Mouse (Mus musculus) skeletal muscle tissue, postnatal 0 days (tissue): ENCODE measurements around the gene Gm9573. TPM values are rescaled to one million over a fixed set of nuclear protein-coding genes. Genes with fewer than 3 reads are reported as not detected.

ENCODE experiments used
- polyA plus RNA-seq: library from polyadenylated mRNA; unstranded; fragments of >200 nt; fragmentation: Nextera tagmentation; extraction: Ambion mirVana; gene quantifications from 2 replicates; pipeline ENCODE4 v1.2.1, GENCODE M21; 2015

Gene Gm9573
- polyA plus RNA-seq = not detected in 2 replicates

DNA sequence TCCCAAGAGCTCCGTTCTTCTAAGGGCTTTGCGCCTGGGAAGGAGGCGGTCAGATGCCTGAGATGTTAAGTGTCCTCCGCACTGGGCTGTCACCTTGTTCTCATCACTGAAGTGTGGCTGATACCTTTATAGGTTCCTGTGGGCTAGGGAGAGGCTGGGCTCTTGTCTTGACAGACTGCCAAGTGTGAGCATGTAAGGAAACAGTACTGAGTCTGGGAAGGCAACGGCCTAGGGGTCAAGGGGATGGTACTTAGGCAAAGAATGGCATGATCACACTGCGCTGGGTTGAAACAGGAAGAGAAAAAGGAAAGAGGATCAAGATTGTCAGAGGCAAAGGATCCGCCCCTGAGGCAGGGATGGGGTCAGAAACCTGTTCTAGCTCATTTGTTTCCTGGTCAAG, at the start of gene Gm9573:
Gene Gm9573, minus strand, starts transcription at position 101 of the 400 bp plus-strand sequence.

DNA sequence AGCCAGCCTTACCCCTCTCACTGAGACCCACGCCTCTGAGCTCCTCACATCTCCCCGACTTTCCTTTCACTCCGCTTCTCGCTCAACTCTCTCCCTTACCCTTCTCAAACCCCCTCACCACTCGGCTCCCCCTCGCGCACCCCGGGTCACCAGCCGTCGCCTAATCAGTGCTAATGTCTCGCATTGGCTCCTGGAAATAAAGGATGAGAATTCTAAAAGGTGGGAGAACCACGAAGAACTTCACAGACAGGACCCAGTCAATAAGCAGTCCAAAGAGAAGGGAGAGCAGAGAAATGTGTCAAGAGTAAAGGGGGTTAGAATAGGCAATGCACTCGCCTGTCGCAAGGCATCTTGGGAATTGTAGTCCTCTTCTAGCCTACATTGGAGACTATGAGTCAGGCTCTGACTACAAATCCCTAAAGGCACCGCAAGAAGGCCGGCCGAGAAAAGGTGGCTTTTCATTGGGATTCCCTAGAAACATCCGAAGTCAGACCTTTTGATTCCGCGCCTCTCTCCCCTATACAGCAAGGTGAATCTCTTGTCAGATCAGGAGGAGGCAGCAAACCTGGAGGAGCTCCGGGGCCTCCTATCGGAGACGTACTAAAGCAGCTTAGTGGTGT, 47.1 kb upstream of the Gm9573 start, which contains the start of gene Gtf2h4:
Gene Gtf2h4, minus strand, starts transcription at position 324 of the 620 bp plus-strand sequence.

DNA sequence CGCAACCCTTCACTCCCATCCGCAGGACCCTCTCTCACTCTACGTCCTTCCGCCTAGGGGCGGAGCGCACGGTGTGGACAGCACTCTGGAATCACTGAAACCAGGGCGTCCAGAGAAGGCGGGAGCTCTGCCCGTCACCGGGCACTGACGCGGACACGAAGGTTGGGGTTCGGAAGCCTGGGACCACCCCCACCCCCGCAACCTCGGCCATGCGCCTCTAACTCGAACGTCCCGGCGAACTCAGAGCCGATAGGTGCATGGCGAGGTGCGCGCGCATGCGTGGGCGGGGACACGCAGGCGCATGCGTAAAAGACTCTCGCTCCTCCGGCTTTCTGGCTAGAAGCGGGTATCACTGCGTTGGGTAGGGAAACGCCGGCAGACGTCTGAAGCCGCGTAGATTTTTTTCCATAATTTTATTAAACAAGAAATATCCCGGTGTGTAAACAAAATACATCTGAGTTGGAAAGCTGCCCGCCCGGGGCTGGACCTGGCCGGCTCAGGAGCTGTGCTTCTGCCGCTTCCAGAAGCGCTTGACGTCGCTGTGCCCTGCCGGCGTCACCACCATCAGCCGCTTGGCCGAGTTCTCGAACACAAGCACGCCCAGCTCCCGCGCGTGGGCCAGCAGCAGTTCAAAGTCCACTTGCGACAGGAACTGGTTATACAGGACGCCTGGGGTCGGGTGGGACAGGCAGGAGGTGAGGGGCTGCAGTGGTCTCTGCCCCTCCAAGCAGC, 41.1 kb upstream of the Gm9573 start, which contains the start of gene Vars2:
Gene Vars2, minus strand, starts transcription at position 259 of the 732 bp plus-strand sequence.

DNA sequence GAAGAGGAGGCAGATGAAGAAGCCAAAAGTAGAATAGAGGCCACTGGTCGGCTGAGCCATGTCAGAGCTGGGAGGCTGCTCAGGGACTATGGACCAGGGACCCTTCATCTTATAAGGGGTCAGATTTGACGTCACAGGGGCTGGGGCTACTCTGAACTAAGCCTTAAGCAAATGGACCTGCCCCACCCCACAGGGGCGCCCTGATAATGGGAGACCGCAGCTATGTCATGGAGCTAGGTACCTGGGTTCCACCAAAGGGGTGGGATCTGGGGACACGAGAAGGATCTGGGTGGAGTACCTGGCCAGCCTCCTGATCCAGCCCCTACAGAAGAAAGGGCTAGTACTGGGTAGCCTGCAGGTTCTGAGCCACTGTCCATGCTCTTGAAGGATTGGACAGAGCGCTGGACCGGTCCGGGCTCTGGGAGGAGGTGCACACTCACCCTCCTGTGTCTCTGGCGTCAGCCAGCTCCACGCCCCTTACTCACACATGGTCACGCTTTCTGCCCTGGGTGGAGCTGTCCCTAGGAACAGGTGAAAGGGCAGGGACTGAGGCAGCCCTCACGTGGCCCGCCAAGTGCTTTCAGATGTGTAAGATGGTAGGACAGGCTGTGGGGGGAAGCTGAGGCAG, 17.3 kb upstream of the Gm9573 start, which contains the start of gene Mucl3:
Gene Mucl3, minus strand, starts transcription at position 87 of the 628 bp plus-strand sequence.

DNA sequence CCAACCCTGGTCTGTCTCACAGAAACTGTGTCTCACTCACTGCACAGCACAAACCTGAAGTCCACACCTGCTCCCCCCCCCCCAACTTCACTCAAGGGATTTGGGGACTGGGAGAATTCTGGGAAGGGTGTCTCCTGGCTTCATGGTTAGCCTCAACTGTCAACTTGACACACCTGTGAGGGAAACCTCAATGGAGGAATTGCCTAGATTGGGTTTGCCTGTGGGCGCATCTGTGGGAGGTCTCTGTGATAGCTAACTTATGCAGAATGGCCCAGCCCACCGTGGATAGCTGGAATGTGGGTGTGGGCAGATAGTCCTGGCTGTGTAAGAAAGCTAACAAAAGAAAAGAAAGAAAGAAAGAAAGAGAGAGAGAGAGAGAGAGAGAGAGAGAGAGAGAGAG, 25.2 kb downstream of the Gm9573 start, which contains the start of gene Sfta2:
Gene Sfta2, plus strand, starts transcription at position 301 of the 400 bp plus-strand sequence.

Other genes with a start within 250 kb of the Gm9573 start
- gene H2-Q4, start 247.0 kb downstream of the Gm9573 start, polyA plus RNA-seq = 2.4 and 3.8 TPM in 2 replicates
- gene H2-Q6, start 201.8 kb downstream of the Gm9573 start, polyA plus RNA-seq = 0.49 and 0.79 TPM in 2 replicates
- 1.3 and 1.7 TPM in 2 replicates for gene H2-Q7, start 187.5 kb downstream of the Gm9573 start, polyA plus RNA-seq
- 0.62 and 1.2 TPM in 2 replicates for gene H2-Q10, start 156.5 kb downstream of the Gm9573 start, polyA plus RNA-seq
- gene Pou5f1, start 120.6 kb downstream of the Gm9573 start, polyA plus RNA-seq = not detected in 2 replicates
- 20.3 and 26.5 TPM in 2 replicates for gene Tcf19, start 109.8 kb downstream of the Gm9573 start, polyA plus RNA-seq
- 3.9 and 5.0 TPM in 2 replicates for gene Cchcr1, start 109.5 kb downstream of the Gm9573 start, polyA plus RNA-seq
- not detected in 2 replicates for gene Psors1c2, start 93.4 kb downstream of the Gm9573 start, polyA plus RNA-seq
- gene Cdsn, start 74.5 kb downstream of the Gm9573 start, polyA plus RNA-seq = 0.42 and 7.0 TPM in 2 replicates
- gene 2300002M23Rik, start 59.2 kb downstream of the Gm9573 start, polyA plus RNA-seq = not detected in 2 replicates
- gene Sfta2, start 25.1 kb downstream of the Gm9573 start, polyA plus RNA-seq = not detected in 2 replicates
- gene Mucl3, start 17.1 kb upstream of the Gm9573 start, polyA plus RNA-seq = not detected in 2 replicates
- gene Vars2, start 41.0 kb upstream of the Gm9573 start, polyA plus RNA-seq = 7.1 and 7.7 TPM in 2 replicates
- gene Gtf2h4, start 47.1 kb upstream of the Gm9573 start, polyA plus RNA-seq = 26.0 and 26.3 TPM in 2 replicates
- gene Ddr1, start 78.0 kb upstream of the Gm9573 start, polyA plus RNA-seq = 31.1 and 31.6 TPM in 2 replicates
- 25.3 and 27.7 TPM in 2 replicates for gene Ier3, start 195.0 kb upstream of the Gm9573 start, polyA plus RNA-seq
- gene Flot1, start 196.6 kb upstream of the Gm9573 start, polyA plus RNA-seq = 68.5 and 77.6 TPM in 2 replicates
- gene Tubb5, start 211.7 kb upstream of the Gm9573 start, polyA plus RNA-seq = 177 and 210 TPM in 2 replicates
- gene Mdc1, start 214.9 kb upstream of the Gm9573 start, polyA plus RNA-seq = 1.5 and 2.0 TPM in 2 replicates
- gene Nrm, start 234.7 kb upstream of the Gm9573 start, polyA plus RNA-seq = 23.9 and 27.0 TPM in 2 replicates
- 15.3 and 21.1 TPM in 2 replicates for gene Ppp1r18, start 239.0 kb upstream of the Gm9573 start, polyA plus RNA-seq